Mouse (Mus musculus) cortical plate, adult 2 months (tissue): ENCODE results near the gene Gm13698.
"Not testable (repeated sequence)": the region's sequence is repeated elsewhere in the genome, so short reads cannot be mapped to it uniquely, and the experiment has no call there.

Source experiments
- CTCF ChIP-seq: fragments of 200-500 bp; IDR thresholded peaks from 2 replicates; pipeline ENCODE4 v1.5.1; 2011; ENCODE audit warnings: mild to moderate bottlenecking, control low read depth, low read length; ENCODE audit not compliant: insufficient read depth; ENCODE audit errors: extremely low read depth
- POLR2A ChIP-seq: fragments of 200-500 bp; IDR thresholded peaks from 2 replicates; pipeline ENCODE4 v1.6.1; 2011; ENCODE audit warnings: mild to moderate bottlenecking, low read length, control low read depth; ENCODE audit not compliant: insufficient read depth; ENCODE audit errors: extremely low read depth

DNA sequence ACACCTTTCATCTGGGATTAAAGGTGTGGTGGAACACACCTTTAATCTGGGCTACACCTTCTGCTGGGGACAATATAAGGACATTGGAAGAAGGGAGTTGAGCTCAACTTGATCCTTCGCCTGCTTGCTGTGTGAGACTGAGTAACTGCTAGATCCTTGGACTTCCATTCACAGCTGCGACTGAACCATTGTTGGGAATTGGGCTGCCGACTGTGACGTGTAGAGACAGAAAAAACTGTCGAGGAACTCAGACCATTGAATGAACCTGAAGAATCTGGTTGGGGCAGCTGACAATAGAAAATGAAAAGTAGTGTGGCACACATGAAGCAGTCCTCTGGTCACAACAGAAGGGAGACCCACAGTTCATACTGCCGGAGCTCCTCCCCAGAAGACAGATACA lies at the start of gene Gm13698:
- TF ChIP-seq POLR2A, CTCF: not testable (repeated sequence)
